Mouse (Mus musculus): ENCODE measurements around the gene Mapkap1.

GRCm38 (mm10) chr2:34609516-34609915 is 202.9 kb downstream of the Mapkap1 start:
- TF ChIP-seq POLR2A (IDR thresholded peaks at IDR 0.05; ENCODE audit: borderline replicate concordance, extremely low read depth, low read depth, low read length) (no peak), CTCF (IDR thresholded peaks at IDR 0.05; ENCODE audit: insufficient read depth, low read length) (no peak)
